In the genomic region with DNA sequence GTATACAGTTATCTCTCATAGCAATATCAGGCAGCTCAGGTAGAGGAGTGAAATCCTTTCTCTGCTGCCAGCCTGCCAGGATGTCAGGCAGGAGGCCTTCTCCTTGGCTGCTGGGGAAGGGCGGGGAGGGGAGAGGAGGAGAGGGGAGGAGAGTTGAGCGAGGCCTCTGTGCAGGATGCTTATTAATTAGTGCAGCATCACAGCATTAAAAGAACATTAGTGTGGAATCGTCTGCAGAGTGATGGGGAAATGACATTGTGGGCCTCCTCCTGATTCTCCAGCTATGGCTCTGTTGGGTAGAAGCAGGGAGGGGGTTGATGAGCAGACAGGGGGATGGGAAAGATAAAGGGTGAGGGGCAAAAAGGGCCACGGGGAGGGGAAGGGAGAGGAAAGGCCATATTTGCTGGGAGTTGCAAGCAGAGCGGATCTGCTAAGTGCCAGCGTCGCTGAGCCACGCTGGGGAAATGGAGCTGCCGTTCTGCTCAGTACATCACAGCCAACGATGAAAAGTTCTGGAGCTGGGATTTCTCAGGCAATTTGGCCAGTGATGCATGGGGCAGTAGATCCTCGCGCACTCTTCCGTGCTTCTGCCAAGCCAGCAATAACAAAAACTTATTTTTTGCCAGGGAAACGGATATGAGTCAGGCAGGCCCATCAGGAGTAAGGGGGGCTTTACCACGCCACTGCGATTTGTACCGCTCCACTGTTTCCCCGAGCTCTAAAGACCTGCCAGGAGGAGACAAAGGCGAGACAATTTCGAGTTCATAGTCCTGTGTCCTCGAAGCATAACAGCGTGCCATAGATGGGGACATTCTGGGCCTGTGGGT, we compare ENCODE assay signal across 8 mouse cellular contexts. TPM values are rescaled to one million over a fixed set of nuclear protein-coding genes. Genes with fewer than 3 reads are reported as not detected.
DNase-seq lines count a peak whose midpoint lies in the region; ATAC-seq and TF ChIP-seq lines count a peak whose summit lies in the region.

No protein-coding gene starts in this region.

- TF ChIP-seq CTCF in thymus, adult 2 months (IDR thresholded peaks at IDR 0.05; ENCODE audit: borderline replicate concordance, control insufficient read depth, extremely low read depth, insufficient read depth, low read length, poor library complexity): no peak
- TF ChIP-seq CTCF in layer of hippocampus, adult 2 months (conservative IDR thresholded peaks at IDR 0.05): no peak

- H3K27me3 ChIP-seq in embryonic facial prominence, embryonic 11.5 days (ENCODE audit: control insufficient read depth, insufficient read depth, low read length): no peaks in the 10 kb centered on the region
- peaks cover 73% of the 10 kb centered on the region for H3K27me3 ChIP-seq in hindbrain, embryonic 10.5 days (ENCODE audit: insufficient read depth, poor library complexity, severe bottlenecking)
- H3K27me3 ChIP-seq in thymus, adult 2 months (ENCODE audit: control insufficient read depth, insufficient read depth, low read length): no peaks in the 10 kb centered on the region; the same call in 1 of the 2 replicates

- no peak overlapping the region for H3K27ac ChIP-seq in embryonic facial prominence, embryonic 11.5 days (replicated peaks; ENCODE audit: low read depth, low read length)
- peak overlapping the region; percentile 70 for H3K27ac ChIP-seq in hindbrain, embryonic 10.5 days
- no peak overlapping the region for H3K27ac ChIP-seq in thymus, adult 2 months (ENCODE audit: control insufficient read depth, insufficient read depth, low read length)
- H3K27ac ChIP-seq in layer of hippocampus, adult 2 months: no peak overlapping the region

- no peak for TF ChIP-seq POLR2A in thymus, adult 2 months (IDR thresholded peaks at IDR 0.05; ENCODE audit: control insufficient read depth, extremely low read depth, insufficient read depth, low read length, poor library complexity)

- peaks cover 9% of the 10 kb centered on the region for H3K4me1 ChIP-seq in embryonic facial prominence, embryonic 11.5 days (ENCODE audit: control insufficient read depth, insufficient read depth, low read length)
- H3K4me1 ChIP-seq in hindbrain, embryonic 10.5 days (replicated peaks): peaks cover 52% of the 10 kb centered on the region
- H3K4me1 ChIP-seq in thymus, adult 2 months (replicated peaks; ENCODE audit: control insufficient read depth, insufficient read depth, low read length): no peaks in the 10 kb centered on the region

- no peaks in the 10 kb centered on the region for H3K36me3 ChIP-seq in embryonic facial prominence, embryonic 11.5 days (replicated peaks; ENCODE audit: control insufficient read depth, insufficient read depth, low read depth, low read length)
- H3K36me3 ChIP-seq in hindbrain, embryonic 10.5 days: no peaks in the 10 kb centered on the region
- H3K36me3 ChIP-seq in thymus, adult 2 months (ENCODE audit: control insufficient read depth, insufficient read depth, low read length): no peaks in the 10 kb centered on the region

- ATAC-seq in embryonic facial prominence, embryonic 11.5 days (replicated peaks; ENCODE audit: insufficient number of reproducible peaks, low FRiP score, low TSS enrichment, low read depth): no peak

- peak overlapping the region; percentile 22 for H3K9ac ChIP-seq in embryonic facial prominence, embryonic 11.5 days (replicated peaks; ENCODE audit: low read length)

- no peaks in the 10 kb centered on the region for H3K9me3 ChIP-seq in embryonic facial prominence, embryonic 11.5 days (replicated peaks; ENCODE audit: control insufficient read depth, low read length)
- H3K9me3 ChIP-seq in hindbrain, embryonic 10.5 days: no peaks in the 10 kb centered on the region

- intact Hi-C loops in left cerebral cortex, postnatal 36 days (cut with DNase I): no loop called here

- H3K4me3 ChIP-seq in embryonic facial prominence, embryonic 11.5 days (ENCODE audit: low read depth, low read length): no peak overlapping the region
- H3K4me3 ChIP-seq in hindbrain, embryonic 10.5 days: no peak overlapping the region
- no peak overlapping the region for H3K4me3 ChIP-seq in thymus, adult 2 months (ENCODE audit: control insufficient read depth, insufficient read depth, low read length)
- no peak overlapping the region for H3K4me3 ChIP-seq in layer of hippocampus, adult 2 months

- peak; percentile 47 for DNase-seq in 3T3-L1 (ENCODE audit: low read depth, low spot score)
- DNase-seq in embryonic facial prominence, embryonic 11.5 days (ENCODE audit: low spot score): no peak
- DNase-seq in hindbrain, embryonic 10.5 days (ENCODE audit: low spot score): no peak
- DNase-seq in lung, postnatal 10 days: peak; percentile 65
- DNase-seq in thymus, adult 2 months: no peak
- DNase-seq in cerebellum, adult 11 months: no peak
- DNase-seq in left cerebral cortex, postnatal 36 days (ENCODE audit: low spot score in 2 of 2): no peak
- no peak for DNase-seq in layer of hippocampus, adult 2 months (ENCODE audit: low spot score in 2 of 2)

- 46% methylated on average over 22 of the region's 22 CpGs for whole genome bisulfite sequencing in embryonic facial prominence, embryonic 11.5 days
- WGBS in hindbrain, embryonic 10.5 days: 34% methylated on average over 22 of the region's 22 CpGs
- WGBS in thymus, adult 2 months: 53% methylated on average over 22 of the region's 22 CpGs

- no peak overlapping the region for H3K4me2 ChIP-seq in embryonic facial prominence, embryonic 11.5 days (ENCODE audit: low read depth, low read length)

RNA-seq across cellular contexts. Expression of gene Slf2, which starts 30.8 kb away (rescaled TPM):
- polyA plus RNA-seq in embryonic facial prominence, embryonic 11.5 days (2014; fragmentation: Nextera tagmentation; extraction: Ambion mirVana): 52.2 and 57.3 TPM in 2 replicates
- 28.1 and 39.3 TPM in 2 replicates for polyA plus RNA-seq in hindbrain, embryonic 10.5 days (2016; fragmentation: Nextera tagmentation; extraction: Ambion mirVana)
- 98.6 and 134 TPM in 2 replicates for polyA plus RNA-seq in thymus, adult 2 months (2012; rRNA removed)
- total RNA-seq in left cerebral cortex, postnatal 36 days (2021): 10 to 100 TPM; 26.2 to 44.3 TPM
- total RNA-seq in layer of hippocampus, adult 2 months (2021): 10 to 100 TPM; 35.6 to 43.9 TPM

Comparison
In these comparisons a context has a peak if more than half of its experiments do, and no peak if none do; other contexts are left out.
1. DNase-seq: peak in 3T3-L1 (single experiment) and lung, postnatal 10 days (single experiment); none in embryonic facial prominence, embryonic 11.5 days (single experiment), hindbrain, embryonic 10.5 days (single experiment), thymus, adult 2 months (single experiment), cerebellum, adult 11 months (single experiment), left cerebral cortex, postnatal 36 days (0 of 2) and layer of hippocampus, adult 2 months (0 of 2).